Mouse (Mus musculus) spleen, postnatal 36 days (tissue): Measurements from ENCODE around the gene Anp32a.
A peak's percentile ranks its signal among the peaks of the same experiment; 100 is the strongest.

Experiments used
- DNase-seq, 2 experiments: peaks; one replicate each; pipeline ENCODE4 v3.0.0; 2022; ENCODE audit warnings: low spot score in 2 of 2, mixed read lengths in 1 of 2

The Anp32a gene

DNA sequence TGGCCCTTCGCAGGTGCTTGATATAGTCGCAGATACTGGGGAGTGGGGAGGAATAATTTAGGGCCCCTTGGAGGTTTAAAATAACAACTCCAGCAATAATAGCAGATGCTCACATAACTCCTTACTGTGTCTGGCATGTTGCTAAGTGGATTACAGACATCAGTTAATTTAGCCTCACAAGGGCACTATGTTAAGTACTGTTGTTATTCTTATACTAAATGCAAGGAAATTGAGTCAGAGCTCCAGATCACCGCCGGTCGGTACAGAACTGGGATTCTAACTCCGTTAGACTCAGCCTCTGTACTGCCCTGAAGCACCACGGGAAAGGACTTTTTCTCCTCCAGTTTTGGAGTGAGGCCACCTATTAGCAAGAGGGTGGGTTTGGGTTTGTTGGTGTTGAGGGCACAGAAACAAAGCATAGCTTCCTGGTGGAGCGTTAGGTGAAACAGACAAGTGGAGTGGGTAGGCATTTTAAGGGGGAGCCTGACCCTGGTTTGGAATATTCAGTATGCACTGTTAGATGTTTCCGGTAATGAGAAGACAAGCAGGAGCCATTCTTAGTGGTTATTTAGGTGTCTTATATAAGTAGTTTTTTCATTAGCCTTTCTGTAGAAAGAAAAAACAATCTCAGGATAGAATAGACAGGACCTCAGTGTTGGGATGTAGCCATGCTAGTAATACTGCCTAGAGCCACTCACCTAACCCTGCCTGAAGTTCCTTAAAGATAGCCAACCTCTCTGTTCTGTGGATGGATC, 4.7 kb downstream of the Anp32a start:
- DNase-seq, result no peak

DNA sequence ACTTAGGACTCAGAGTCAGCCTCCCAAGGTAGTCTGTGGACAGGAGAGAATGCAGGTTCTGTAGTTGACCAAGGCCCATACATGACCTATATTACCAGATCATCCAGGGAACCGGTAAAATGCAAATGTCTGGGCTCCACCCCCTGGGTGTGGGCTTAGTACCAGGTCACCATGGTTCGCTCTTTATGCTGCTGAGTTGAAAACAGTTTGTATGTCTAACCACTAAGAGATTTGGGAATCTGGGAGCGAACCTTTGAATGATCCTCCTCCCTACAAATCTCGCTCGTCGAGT, 5.2 kb downstream of the Anp32a start:
- no peak for DNase-seq

DNA sequence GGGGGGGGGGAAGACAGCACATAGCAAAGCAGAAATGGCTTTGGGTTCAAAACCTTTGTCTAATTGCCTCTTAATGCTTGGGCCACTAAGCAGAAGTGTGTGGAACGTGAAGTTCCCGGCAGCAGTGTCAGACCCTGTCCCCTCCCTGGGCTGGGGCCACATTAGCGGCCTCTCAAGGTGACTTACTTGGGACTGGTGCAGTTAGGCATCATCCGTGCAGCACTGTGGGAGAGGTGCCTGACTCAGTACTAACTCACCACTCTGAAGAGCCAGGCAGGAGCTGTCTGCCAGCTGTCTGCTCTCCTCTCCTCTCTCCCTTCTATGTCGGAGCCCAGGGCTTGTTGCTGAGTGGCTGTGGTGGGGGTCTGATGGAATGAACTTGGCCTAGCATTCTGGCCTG, 6.1 kb downstream of the Anp32a start:
- no peak for DNase-seq

DNA sequence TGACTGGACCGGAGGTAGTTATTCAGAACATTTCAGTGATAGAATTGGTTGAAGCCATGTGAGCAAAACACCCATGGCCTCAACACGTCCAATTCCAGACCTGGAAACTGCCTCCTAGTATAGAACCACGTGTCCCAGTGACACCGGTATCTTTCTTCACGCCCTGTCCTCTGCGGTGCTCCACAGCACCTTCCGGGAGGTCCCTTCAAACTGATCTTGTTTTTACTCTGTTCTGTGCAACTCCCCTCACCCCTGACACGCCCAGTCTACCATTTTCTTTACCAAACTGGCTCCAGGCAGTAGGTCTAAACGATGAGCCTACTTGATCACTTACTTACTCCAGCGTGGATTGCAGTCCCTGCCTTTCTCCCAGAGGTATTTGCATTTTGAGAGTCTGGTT, 7.0 kb downstream of the Anp32a start:
- no peak for DNase-seq

DNA sequence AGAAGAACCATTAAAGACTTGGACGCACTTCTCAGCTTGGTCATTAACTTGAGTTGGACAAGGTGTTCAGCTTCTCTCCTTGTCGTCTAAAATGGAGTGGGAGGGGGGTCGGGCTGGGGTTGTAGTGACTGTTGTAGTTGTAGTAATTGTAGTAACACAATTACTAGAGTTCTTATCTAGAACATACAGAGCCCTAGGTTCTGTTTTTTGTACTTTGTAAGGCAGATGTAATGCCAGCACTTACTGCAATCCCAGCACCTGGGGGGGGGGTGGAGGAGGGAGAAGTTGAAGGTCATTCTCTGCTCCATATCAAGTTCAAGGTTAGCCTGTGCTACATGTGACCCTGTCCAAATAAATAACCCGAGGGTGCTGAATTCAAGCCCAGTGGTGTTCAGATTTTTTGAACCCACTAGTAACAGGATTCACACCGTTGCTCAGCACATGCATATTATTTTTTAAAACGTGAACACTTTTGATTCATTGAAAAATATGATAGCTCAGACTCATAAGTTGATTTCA, 7.4 kb downstream of the Anp32a start:
- no peak for DNase-seq

DNA sequence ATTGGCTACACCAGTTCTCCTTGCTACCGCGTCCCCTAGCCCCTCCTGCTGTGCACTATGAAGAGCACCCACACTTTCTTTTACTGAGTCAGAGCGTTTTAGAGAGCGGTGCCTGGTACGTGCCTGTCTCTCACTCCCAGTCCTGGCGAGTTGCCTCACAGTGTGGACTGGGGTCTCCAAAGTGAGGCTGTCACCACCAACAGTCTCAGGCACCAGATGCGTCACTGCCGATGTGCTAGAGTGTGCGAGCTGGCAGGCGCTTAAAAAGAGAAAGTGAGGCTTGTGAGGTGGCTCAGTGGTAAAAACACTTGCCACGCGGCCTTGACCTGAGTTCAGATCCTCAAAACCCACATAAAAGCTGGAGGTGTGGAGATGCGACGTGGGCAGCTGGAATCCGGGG, 8.2 kb downstream of the Anp32a start:
- no peak for DNase-seq

DNA sequence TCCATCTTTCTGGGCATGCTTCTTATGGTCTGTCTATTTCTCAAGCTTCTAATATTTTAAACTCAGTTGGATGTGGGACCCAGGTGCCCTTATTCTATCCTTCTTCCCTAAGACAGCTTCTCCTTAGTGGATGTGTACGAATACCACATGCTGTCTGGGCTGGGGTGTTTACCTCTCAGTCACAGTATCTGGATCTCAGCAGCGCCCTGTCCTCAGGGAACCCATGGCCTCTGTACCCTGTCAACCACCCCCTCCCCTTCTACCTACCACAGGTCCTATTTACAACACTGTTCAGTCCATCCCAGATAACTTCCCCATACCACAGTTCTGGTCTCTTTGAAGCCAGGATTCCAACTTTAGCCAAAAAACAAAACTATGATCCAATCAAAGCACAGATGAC, 9.6 kb downstream of the Anp32a start:
- no peak for DNase-seq

DNA sequence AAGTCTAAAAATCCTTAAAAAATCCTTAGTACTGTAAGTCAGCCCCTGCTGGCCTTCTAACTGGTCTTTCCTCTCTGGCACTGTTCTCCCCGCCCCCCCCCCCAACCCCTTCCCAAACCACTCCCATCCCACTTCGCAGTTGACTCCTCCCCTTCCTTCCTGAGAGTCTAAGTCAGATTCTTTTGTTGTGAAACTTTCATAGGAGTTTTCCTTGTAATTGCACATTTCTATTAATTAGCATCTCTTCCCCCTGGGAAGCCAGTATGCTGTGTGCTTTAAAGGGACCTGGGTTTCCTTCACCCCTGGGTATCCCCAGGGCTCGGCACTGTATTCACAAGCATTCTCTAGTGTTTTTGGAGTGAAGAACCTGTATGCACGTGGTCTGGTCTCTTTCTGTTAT, 10.1 kb downstream of the Anp32a start:
- DNase-seq, result no peak

DNA sequence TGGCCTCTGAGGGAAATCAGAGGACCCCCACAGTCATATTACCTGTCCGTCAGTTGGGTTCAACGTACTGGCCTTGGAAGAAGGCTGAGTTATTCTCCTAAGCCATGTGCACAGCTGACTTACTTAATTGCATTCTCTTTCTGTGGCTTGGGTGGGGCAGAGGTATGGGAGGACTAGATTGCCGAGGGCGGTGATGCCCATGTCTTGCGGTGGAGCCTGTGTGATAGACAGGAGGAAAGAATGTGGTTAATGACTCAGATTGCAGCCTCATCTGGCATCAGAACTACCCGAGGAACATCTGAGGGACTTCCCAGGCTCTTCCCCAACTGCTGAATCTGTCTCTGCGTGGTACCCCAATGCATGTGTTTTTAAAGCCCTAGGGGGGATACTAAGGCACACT, 12.7 kb downstream of the Anp32a start:
- DNase-seq, result peak; percentile 39 to 58

DNA sequence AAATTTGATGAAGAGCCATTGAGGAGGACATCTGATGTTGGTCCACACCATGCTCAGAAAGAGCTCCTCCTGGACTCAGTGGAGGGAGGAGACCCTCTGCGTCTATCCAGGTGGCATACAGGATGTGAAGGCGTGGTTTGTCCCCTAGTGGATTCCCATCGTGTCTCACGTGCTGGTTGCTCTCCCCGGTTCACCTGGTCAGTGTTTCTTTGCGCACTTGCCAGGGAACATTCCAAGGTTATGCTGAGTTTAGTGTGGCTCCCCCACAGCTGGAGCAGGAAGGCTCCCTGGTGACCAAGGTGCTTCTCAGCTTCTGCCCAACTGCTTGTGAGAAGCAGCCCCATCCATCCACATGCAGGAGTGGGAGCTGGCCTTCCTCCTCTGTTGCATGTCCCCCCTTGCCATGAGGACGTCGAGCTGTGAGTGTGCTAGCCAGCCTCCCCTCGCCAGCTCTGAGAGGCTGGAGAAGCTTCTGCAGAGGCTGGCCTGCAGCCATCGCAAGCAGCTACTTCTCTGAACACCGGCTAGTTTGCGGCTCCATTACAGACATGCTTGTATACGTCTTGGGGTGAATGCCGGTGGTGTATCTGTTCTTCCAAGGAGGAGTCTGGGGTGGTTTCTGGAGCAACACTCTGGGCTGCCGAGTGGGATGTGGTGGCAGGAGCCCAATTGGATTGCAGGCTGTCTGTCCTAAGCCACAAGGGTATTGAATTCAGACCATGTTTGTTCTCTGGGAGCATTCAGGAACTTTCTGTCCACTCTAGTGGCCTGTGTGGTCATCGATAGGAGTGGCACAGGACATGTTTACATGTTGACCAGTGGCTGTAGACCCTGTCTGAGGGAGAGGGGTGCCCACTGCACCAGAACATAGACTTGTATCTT, 14.0 kb downstream of the Anp32a start:
- no peak for DNase-seq

DNA sequence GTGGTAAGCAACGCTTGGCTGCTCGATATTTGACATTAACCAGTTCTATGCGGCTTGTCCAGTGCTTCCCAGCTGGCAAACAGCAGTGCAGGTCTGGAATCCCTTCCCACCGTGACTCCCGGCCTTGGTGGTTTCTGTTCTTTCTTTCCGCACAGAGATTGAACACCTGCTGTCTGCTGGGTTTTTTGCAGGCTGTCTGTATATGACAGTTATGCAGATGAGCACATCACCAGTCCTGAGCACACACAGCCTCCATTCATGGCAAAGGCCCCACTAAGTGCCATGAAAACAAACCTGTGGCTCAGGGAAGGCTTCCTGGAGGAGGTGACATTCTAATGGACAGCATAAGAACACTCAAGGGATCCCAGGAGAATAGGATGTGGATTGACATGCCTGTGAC, 14.7 kb downstream of the Anp32a start:
- DNase-seq, result no peak

DNA sequence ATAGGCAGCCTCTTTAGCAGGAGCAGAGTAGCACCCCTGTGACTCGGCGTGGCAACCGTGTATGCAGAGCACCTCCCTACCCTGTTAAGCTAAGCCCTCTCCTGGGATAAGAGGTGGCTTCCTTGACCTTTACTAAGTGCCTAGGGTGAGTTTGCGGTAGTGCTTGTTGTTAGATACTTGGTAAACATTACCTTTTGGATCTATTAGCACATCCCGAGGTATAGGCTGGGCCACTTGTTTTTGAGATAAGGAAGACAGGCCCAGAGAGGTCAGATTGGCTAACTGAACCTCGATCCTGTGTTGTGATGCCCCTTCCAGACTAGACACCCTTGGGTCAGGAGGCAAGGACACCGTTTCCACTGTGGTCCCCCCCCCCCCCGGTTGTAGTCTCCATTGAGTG, 16.5 kb downstream of the Anp32a start:
- no peak for DNase-seq

DNA sequence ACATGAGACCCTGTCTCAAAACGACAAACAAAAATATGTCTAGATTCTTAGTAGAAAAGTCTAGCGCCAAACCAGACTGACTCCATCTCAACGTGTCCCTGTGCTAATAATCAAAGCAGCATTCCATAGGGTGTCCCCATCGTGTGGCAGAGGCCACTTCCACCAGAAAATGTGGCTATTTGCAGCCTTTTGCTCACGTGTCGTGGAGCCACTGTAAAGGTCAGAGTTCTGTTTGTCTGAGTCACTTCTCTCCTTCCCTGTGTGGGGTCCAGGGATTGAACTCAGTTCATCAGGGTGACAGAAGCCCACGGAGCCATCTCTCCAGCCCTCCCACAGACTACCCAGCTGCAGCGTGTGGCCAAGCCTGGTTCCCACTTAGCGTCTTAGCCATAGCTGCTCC, 17.8 kb downstream of the Anp32a start:
- no peak for DNase-seq

DNA sequence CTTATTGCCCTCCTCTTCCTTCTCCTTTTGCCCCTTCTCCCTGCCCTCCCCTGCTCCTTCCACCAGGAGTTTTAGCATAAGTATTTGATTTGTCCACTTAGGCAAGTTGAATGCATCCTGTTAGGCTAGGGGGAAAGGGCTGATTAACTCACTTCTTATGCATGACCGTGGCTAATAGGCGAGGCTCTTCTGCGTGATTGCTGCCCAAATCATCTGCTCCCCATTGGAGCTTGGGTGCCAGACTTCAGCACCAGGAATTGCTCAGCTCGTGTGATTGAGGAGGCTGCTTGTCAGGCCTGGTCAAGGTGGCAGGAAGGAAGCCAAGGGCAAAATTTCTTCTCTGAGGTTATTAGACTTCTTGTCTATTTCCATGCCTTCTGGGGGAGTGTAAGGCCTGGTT, 19.8 kb downstream of the Anp32a start:
- no peak for DNase-seq

DNA sequence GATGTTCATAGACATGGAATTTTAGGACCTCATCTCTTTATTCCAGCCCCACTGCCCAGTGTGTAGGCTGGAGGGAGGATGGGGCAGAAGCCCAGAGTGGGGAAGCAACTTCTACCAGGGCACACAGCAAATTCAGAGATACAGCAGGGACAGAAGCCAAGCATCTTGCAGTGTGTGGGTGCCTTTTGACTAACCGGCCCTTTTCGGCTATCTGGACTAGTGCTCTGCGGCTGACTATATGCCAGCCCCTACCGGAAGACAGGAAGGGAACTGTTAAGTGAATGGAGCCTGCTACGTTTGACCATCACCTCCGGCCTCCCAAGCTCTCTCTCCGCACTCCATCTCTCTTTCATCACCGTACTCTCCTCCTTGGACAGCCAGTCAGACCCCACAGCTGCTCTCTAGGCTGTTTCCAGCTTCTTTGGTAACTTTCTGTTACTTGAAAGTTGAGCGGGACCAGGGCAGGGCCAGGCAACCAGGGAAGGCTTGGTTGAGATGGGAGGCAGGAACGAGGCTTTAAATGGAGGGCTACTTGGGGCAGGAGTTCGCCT, 21.8 kb downstream of the Anp32a start:
- no peak for DNase-seq

DNA sequence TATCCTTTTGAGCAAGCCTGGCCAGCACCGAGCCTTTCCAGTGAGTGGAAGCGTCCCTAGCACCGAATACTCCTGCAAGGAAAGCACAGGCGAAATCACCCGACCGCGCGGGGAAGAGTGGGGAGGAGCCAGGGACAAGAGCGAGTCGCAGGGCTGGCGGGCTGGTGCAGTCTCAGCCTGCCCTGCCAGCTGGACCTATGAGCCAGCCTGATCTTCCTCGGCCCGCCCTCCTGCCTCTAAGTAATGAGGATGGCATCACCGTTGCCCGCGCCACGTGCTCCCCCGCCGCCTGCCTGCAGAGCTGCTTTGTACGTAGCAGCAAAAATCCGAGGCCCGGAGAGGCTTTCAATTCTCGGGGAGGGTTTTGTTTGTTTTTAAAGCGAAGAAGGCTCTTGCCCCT, 22.5 kb downstream of the Anp32a start:
- DNase-seq, result peak; percentile 78

DNA sequence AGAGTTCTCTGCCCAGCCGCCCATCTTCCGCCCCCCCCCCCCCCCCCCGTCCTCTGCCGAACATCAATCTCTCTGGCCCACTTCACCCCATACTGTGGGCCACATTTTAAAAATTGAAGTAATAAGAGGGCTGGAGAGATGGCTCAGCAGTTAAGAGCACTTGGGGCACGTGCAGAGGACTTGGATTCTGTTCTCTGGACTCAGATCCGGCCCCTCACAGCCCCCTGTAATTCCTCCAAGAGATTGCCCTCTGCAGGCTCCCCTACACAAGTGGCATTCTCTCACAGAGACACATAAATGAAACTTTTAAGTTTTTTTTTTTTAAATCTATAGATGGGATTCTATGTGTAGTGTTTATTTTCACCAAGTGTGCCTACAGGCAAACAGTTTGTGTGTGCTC, 23.1 kb downstream of the Anp32a start:
- DNase-seq, result no peak

DNA sequence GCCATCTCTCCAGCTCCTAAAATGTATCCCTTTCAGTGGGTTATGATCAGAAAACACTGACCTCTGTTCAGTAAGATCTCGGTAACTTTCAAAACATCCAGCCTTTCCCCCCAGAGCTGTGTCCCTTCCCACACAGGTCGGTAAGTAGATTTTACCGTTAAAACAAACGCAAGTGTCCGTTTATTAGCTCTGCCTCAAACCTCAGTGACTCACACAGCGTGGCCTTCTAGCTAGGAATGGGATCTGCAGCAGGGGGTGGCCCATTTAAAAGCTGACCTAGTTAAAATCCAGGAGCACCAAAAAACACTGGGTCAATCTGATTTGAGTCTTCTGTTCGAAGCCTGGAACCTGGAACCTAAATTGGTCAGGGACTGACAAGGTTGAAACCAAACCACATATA, 23.7 kb downstream of the Anp32a start:
- DNase-seq, result no peak

DNA sequence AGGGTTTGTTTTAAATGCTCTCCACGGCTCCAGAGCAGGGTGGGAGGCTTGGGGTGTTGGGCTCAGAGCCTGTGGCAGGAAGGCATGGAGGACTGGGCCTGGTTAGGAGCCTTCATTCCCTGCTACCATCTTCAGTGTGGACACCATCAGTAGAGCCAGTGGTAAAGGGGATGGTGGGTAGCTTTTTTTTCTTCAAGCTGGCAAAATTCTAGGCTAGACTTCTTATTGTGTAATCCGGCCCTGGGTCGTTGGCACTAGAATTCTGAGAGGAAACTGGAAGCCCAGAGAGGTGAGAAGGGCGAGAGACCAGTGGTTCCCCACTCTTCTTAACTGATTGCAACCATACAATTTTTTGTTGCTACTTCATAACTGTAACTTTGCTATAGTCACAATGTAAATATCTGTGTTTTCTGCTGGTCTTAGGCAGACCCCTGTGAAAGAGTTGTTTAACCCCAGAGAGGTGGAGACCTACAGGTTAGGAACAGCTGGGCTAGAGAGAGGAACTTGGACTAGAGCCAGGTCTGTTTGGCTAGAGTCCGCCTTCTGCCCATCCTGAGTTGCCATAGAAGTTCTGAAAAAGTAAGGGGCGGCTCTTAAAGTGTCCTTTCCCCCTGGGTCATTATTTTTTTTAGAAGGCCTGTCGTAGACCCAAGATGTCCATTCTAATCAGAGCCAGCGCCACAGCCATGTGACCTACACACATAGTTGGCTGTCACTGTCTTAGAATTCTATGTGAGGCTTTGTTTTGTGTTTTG, 24.4 kb downstream of the Anp32a start:
- DNase-seq, result no peak

DNA sequence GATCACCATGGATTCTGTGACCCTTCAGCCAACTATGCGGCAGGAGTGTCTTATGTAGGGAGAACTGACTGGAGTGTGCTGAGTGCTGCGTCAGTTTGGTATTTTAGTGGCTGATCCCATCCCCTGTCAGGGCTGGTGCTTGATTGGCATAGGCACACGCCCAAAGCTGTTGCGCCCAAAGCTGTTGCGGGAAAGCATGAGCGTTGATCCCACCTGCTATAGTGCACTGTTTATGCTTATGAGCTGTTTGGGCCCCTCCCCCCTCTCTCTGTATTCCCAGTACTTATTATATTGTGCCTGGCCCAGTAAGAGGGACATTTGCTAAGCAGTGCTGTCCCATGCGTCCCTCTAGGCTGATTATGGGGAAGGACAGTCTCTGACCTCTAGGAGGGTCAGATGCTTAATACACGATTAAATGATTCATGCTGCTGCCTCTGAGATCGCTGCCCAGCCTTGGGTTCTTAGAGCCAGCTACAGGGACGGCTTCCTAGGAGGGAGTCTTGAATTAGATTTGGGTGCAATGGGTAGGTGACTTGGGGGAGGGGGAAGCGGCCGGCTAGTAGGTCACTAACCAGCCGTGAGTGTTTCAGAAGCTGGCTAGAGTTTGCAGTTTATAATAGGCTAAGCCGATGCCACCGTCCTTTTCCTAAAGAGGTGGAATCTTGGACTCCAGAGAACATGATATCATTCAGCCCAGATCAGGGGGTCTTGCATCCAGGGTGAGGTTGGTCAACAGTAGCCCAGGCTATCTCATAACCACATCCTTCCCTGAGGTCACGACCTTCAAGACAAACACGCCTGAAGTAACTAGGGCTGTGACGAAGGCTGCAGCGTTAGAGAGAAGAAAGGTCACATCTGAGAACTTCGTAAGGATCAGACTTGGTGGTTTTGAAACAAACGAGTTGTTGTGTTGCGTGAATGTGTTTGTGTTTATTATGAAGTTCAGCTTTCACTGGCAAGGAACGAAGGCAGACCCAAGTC, 25.7 kb downstream of the Anp32a start:
- DNase-seq, result no peak

DNA sequence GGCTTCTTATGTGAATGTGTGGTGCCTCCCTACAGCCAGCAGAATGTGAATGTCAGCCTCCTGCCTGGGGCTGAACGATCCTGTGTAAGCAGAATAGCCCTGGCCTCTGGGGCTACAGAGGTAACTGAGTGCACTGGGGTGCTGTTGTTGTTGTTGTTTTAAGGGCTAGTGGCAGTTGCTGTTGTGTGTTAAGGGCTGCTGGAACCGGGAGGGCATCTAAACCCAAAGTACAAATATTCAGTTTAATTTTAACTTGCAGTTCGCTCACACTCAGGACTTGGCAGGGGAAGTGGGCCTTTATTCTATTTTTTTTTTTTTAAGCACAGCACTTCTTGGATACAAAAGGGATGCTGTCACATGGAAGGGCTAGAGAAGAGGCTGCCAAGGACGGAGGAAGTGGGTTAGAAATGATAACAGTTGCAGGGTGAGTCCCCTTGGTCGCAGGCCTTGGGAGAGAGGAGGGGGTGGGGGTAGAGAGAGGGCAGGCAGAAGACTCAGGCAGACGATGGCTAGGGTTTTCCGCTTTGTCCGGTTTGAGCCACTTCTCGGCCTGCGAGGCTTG, 26.5 kb downstream of the Anp32a start:
- no peak for DNase-seq
